Mouse (Mus musculus): ENCODE measurements around the gene Fez1. TPM values are rescaled to one million over a fixed set of nuclear protein-coding genes. Genes with fewer than 3 reads are reported as not detected.

The Fez1 gene
- polyA plus RNA-seq, 1 experiment from 2014 or later: 2.5 TPM

GRCm38 (mm10) chr9:36808126-36808785 is 13.4 kb upstream of the Fez1 start:
- no peak overlapping the region for H3K4me3 ChIP-seq (replicated peaks; ENCODE audit: low read depth, low read length)
- no peaks in the 10 kb centered on the region for H3K27me3 ChIP-seq (ENCODE audit: insufficient read depth, low read length)
- no peaks in the 10 kb centered on the region for H3K36me3 ChIP-seq (ENCODE audit: insufficient read depth, low read length)
- no peak overlapping the region for H3K27ac ChIP-seq
- H3K9ac ChIP-seq (ENCODE audit: low read depth, low read length): no peak overlapping the region
- 0 out of 2 replicates have a peak, but pooled peaks cover 5% of the 10 kb centered on the region for H3K4me1 ChIP-seq (replicated peaks; ENCODE audit: insufficient read depth, low read length)
- ATAC-seq (replicated peaks; ENCODE audit: low FRiP score, low read depth) (no peak), DNase-seq (ENCODE audit: low spot score) (no peak)
- TF ChIP-seq CTCF (IDR thresholded peaks at IDR 0.05; ENCODE audit: low read depth): no peak
- no peak overlapping the region for H3K4me2 ChIP-seq (ENCODE audit: low read length)
- WGBS: 75% methylated on average over 5 of the region's 5 CpGs
- H3K9me3 ChIP-seq (replicated peaks; ENCODE audit: low read length): no peaks in the 10 kb centered on the region

- DNase-seq (ENCODE audit: low spot score): no peak
- TF ChIP-seq CTCF (IDR thresholded peaks at IDR 0.05; ENCODE audit: low read depth): peak; percentile 26; the same call in 1 of the 2 replicates
- H3K4me3 ChIP-seq (replicated peaks; ENCODE audit: low read depth, low read length): no peak overlapping the region
- H3K27ac ChIP-seq: no peak overlapping the region
- no peak for ATAC-seq (replicated peaks; ENCODE audit: low FRiP score, low read depth)
- H3K4me2 ChIP-seq (ENCODE audit: low read length): no peak overlapping the region
- H3K36me3 ChIP-seq (ENCODE audit: insufficient read depth, low read length): no peaks in the 10 kb centered on the region
- H3K9ac ChIP-seq (ENCODE audit: low read depth, low read length): no peak overlapping the region
- H3K27me3 ChIP-seq (ENCODE audit: insufficient read depth, low read length): no peaks in the 10 kb centered on the region
- no peaks in the 10 kb centered on the region for H3K4me1 ChIP-seq (replicated peaks; ENCODE audit: insufficient read depth, low read length)
- WGBS: 81% methylated on average over 3 of the region's 3 CpGs
- no peaks in the 10 kb centered on the region for H3K9me3 ChIP-seq (replicated peaks; ENCODE audit: low read length)
Measured at GRCm38 (mm10) chr9:36814486-36814885, 7.2 kb upstream of the Fez1 start.

- no peaks in the 10 kb centered on the region for H3K36me3 ChIP-seq (ENCODE audit: insufficient read depth, low read length)
- no peaks in the 10 kb centered on the region for H3K27me3 ChIP-seq (ENCODE audit: insufficient read depth, low read length)
- no peak overlapping the region for H3K9ac ChIP-seq (ENCODE audit: low read depth, low read length)
- 39% methylated on average over 4 of the region's 4 CpGs for WGBS
- no peaks in the 10 kb centered on the region for H3K4me1 ChIP-seq (replicated peaks; ENCODE audit: insufficient read depth, low read length)
- H3K4me3 ChIP-seq (replicated peaks; ENCODE audit: low read depth, low read length): no peak overlapping the region
- DNase-seq (ENCODE audit: low spot score): no peak
- no peak overlapping the region for H3K27ac ChIP-seq
- no peak for ATAC-seq (replicated peaks; ENCODE audit: low FRiP score, low read depth)
- no peak for TF ChIP-seq CTCF (IDR thresholded peaks at IDR 0.05; ENCODE audit: low read depth)
- no peak overlapping the region for H3K4me2 ChIP-seq (ENCODE audit: low read length)
- H3K9me3 ChIP-seq (replicated peaks; ENCODE audit: low read length): no peaks in the 10 kb centered on the region
Measured at GRCm38 (mm10) chr9:36818905-36819304, 2.8 kb upstream of the Fez1 start.

GRCm38 (mm10) chr9:36820969-36821643 is 558 bp upstream of the Fez1 start:
- no peaks in the 10 kb centered on the region for H3K4me1 ChIP-seq (replicated peaks; ENCODE audit: insufficient read depth, low read length)
- TF ChIP-seq CTCF (IDR thresholded peaks at IDR 0.05; ENCODE audit: low read depth): no peak
- WGBS: 51% methylated on average over 9 of the region's 9 CpGs
- no peaks in the 10 kb centered on the region for H3K27me3 ChIP-seq (ENCODE audit: insufficient read depth, low read length)
- no peaks in the 10 kb centered on the region for H3K9me3 ChIP-seq (replicated peaks; ENCODE audit: low read length)
- H3K27ac ChIP-seq: no peak overlapping the region
- H3K9ac ChIP-seq (ENCODE audit: low read depth, low read length): no peak overlapping the region
- no peak for ATAC-seq (replicated peaks; ENCODE audit: low FRiP score, low read depth)
- no peak overlapping the region for H3K4me3 ChIP-seq (replicated peaks; ENCODE audit: low read depth, low read length)
- H3K36me3 ChIP-seq (ENCODE audit: insufficient read depth, low read length): no peaks in the 10 kb centered on the region
- no peak for DNase-seq (ENCODE audit: low spot score)
- 0 out of 2 replicates have a peak overlapping the region, but pooled peaks have one; percentile 3 for H3K4me2 ChIP-seq (ENCODE audit: low read length)

- Histone ChIP-seq H3K4me2 (ENCODE audit: low read length) (no peak overlapping the region), H3K4me3 (replicated peaks; ENCODE audit: low read depth, low read length) (no peak overlapping the region), H3K9me3 (replicated peaks; ENCODE audit: low read length) (no peaks in the 10 kb centered on the region), H3K36me3 (ENCODE audit: insufficient read depth, low read length) (no peaks in the 10 kb centered on the region), H3K9ac (ENCODE audit: low read depth, low read length) (no peak overlapping the region), H3K27me3 (ENCODE audit: insufficient read depth, low read length) (no peaks in the 10 kb centered on the region), H3K27ac (no peak overlapping the region), H3K4me1 (replicated peaks; ENCODE audit: insufficient read depth, low read length) (no peaks in the 10 kb centered on the region)
- ATAC-seq (replicated peaks; ENCODE audit: low FRiP score, low read depth): no peak
- TF ChIP-seq CTCF (IDR thresholded peaks at IDR 0.05; ENCODE audit: low read depth): no peak
- WGBS: 45% methylated on average over 2 of the region's 2 CpGs
- DNase-seq (ENCODE audit: low spot score): no peak
Measured at GRCm38 (mm10) chr9:36822024-36822423, 360 bp downstream of the Fez1 start.

- no peaks in the 10 kb centered on the region for H3K9me3 ChIP-seq (replicated peaks; ENCODE audit: low read length)
- H3K27me3 ChIP-seq (ENCODE audit: insufficient read depth, low read length): no peaks in the 10 kb centered on the region
- H3K4me3 ChIP-seq (replicated peaks; ENCODE audit: low read depth, low read length): no peak overlapping the region
- no peaks in the 10 kb centered on the region for H3K4me1 ChIP-seq (replicated peaks; ENCODE audit: insufficient read depth, low read length)
- H3K4me2 ChIP-seq (ENCODE audit: low read length): no peak overlapping the region
- no peak overlapping the region for H3K27ac ChIP-seq
- no peak for TF ChIP-seq CTCF (IDR thresholded peaks at IDR 0.05; ENCODE audit: low read depth)
- no peaks in the 10 kb centered on the region for H3K36me3 ChIP-seq (ENCODE audit: insufficient read depth, low read length)
- ATAC-seq (replicated peaks; ENCODE audit: low FRiP score, low read depth) (no peak), DNase-seq (ENCODE audit: low spot score) (no peak)
- 74% methylated on average over 2 of the region's 2 CpGs for WGBS
- H3K9ac ChIP-seq (ENCODE audit: low read depth, low read length): no peak overlapping the region
Measured at GRCm38 (mm10) chr9:36826612-36827363, 5.1 kb downstream of the Fez1 start.
